Mouse (Mus musculus) B cell, adult 2 months (primary cell): ENCODE results near the gene Myh14.

ENCODE experiments used
- DNase-seq, 2 experiments: peaks; one replicate each; pipeline ENCODE4 v3.0.0; 2022

Gene Myh14

DNA sequence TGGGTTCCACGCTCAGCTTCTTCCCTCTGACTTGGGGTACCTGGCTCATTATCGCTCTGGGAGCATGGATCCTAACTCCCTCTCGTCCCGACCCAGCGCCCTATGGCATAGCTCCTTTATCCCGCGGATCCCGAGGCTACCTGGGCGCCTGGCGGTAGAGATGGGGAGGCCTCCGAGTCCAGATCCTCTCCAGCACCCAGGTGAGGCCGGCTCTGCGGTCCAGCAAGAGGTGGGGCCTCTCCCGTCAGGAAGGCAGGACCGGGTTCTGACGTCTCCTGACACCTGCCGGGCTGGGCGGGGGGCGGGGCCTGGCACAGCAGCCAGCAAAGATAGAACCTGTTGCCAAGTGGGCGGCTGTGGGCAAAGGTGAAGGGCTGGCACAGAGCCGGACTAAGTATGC lies 1.5 kb downstream of the Myh14 start:
- no peak for DNase-seq

DNA sequence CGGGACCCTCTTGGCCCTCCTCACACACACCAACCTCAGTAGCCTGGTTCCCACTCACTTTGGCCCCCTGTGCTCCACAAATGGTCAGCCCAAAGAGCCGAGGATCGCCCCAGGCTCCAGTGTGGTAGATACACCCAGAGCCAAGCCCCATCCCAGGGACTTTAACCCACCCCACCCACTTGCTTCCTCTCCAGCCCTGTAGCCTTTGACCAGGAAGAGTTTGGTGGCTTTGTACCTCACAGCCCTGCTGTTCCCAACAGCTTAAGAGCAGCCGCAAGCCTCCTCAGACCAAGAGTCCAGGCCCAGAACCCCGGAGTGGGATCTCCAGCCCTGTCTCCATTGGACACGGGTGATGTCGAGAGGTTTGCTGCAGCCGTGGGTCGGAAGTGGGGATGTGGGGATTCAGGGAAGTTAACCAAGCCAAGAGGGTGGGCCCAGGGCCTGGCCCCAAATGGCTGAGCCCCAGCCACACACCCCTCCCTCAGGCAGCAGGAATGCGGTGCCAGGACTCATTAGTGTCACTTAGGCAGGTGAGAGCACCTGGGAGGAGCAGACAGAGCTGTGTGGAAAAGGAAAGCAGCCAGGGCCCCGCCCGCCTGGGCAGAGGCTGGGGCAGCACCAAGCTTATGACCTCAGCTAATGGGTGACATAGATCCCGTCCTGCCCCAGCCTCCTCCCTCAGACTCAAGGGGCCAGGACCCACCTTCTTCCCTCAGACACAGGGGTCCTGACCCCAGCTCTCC lies 2.5 kb downstream of the Myh14 start:
- no peak for DNase-seq

GRCm38 (mm10) chr7:44666462-44666861 lies 4.2 kb downstream of the Myh14 start:
- no peak for DNase-seq

- no peak for DNase-seq
Observed at GRCm38 (mm10) chr7:44664731-44665130, 5.9 kb downstream of the Myh14 start.

DNA sequence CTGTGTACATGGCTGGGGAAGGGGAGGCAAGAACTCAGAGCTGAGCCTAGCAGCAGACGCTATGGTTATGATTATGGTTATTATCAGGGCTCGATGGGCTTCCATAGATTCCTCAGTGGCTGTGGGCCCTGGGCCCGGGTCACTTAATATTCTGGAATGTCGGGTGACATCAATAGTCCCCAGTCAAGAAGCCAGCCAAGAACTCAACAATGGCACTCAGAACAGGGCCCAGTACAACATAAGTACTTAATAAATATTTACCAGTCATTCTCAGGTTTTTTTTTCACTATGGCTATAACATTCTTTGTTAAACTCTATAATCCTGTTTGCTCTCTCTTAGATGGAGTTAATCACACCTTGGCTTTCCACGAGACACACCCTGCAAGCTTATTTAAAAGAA lies 7.1 kb downstream of the Myh14 start:
- DNase-seq, result no peak

DNA sequence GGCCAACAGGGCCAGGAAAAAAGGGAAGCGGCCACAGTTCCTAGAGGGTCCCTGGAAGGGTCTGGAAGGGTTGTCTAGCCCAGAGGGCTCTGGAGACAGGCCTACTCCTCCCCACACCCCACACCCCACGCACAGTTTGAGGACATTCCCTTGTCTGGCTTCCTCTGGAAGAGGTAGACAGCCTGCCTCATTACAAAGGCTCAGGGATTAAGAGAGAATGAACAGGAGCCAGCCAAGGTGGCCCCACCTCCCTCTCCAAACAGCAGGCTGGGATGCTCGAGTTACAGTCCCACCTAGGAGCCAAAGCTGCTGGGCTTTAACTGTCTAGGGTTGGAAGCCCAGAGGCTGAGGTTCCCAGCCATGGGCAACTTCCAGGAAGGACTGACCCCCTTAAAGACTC lies 8.1 kb downstream of the Myh14 start:
- no peak for DNase-seq

- no peak for DNase-seq
Observed at GRCm38 (mm10) chr7:44662168-44662567, 8.5 kb downstream of the Myh14 start.

DNA sequence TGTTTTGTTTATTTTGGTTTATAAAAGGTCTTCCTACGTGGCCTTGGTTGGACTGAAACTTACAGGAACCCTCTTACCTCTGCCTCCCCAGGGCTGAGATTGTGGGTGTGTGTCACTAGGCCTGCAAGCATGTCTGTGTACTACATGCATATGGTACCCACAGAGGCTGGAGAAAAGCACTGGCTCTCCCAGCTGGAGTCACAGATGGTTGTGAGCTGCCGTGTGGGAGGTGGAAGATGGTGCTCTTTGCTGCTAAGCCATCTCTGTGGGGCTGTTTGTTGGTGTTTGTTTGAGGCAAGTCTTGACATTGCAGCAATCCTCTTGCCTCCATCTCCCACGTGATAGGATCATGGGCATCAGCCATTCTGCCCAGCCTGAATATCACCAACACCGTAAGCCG lies 9.4 kb downstream of the Myh14 start:
- no peak for DNase-seq

DNA sequence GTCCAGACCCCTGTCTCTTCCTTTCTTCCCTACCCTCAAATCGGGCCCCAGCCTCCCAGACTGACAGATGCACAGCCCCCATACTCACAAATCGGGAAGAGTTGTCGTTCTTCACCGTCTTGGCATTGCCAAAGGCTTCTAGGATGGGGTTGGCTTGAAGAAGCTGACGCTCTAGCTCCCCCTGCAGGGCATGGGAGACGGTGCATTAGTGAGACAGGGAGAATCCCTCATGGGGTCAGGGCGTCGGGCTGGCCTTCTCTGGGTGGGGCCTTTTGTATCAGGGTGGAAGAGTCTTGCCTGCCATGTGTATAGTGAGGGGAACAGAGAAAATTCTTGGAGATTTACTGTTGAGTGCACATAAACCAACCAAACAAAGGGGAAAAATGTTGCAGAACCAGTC lies 15.1 kb downstream of the Myh14 start:
- DNase-seq, result peak; percentile 83 to 85

DNA sequence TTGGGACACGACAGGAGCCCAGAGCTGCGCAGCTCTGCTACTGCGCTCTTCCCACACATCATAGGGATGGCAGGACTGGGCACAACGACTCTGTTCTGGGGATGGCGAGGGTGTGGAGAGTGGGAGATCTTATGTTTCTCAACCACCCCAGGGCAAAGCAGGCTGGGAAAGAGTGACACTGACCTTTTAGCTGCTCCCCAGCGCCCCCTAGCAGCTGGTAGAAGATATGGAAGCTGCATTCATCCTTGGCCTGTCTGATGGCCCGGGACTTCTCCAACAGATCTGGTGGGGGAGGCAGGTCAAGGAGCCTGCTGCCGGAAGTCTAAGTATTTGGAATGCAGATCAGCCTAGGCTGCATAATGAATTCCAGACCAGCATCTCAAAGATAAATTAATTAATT lies 16.9 kb downstream of the Myh14 start:
- DNase-seq, result peak; percentile 69 to 70

GRCm38 (mm10) chr7:44651416-44651815 lies 19.2 kb downstream of the Myh14 start:
- no peak for DNase-seq

DNA sequence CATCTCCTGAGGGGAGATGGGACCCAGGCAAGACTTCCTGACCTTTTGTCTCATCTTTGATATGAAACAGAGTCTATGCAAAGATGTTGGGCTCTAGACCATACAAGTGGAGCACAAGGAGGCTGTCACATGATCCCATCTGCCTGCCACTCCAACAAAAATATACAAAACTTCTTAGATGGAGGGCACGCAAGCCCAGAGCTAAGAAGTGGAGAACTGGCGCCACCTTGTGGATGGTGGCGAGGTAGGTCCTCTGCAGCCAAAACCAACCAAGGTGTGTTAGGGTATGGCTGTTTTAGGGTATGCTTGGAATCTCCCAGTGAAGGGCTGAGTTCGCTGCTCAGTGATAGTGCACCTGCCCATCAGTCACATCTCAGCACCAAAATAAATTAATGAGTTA lies 20.7 kb downstream of the Myh14 start:
- peak; percentile 81 to 82 for DNase-seq

GRCm38 (mm10) chr7:44649094-44649610 lies 21.5 kb downstream of the Myh14 start:
- DNase-seq, result no peak

DNA sequence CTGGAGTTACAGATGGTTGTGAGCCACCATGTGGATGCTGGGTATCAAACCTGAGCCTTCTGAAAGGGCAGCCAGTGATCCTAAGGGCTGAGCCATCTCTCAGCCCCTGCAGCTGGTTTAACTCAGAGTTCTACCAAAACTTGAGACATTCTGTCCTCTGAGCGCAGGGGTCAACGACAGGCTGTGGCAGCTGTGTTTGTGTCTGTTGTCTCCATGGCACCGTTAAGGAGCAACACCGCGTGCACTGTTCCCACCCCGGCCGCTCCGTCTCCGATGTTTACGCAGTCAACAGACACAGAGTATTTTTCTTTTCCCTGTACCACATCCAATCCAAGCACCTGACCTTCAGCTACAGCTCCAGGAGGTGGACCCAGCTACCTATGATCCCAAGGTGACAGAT lies 22.9 kb downstream of the Myh14 start:
- DNase-seq, result peak in 1 of 2 experiments; percentile 17

DNA sequence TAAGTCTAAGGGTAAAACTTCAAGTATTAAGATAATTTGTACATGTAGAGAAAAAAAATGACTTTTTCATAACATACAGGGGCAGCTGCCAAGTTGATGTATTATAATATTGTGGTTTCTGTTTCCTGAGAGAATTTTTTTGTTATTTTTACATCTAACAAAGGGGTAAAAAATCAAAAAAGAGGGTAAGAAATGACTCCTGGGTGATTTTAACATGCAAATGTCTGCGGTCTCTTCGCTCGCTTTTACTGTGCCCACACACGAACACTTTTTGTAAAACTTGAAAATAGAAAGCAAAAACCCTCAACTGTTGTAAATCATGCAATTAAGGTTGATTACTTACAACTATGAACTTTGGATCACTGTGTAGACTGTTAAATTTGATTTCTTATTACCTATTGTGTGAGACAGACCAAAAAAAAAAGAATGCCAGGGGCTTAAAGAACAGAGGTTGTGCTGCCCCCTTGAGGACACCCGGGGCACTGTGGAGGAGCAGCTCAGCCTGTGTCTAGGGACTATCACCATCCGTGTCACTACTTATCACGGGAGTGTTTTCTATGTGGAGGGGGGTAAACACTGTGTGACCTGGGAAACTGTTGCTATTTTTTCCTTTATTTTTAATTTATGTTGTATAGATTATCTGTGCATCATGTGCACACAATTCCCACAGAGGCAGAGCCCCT lies 23.5 kb downstream of the Myh14 start:
- peak; percentile 88 to 91 for DNase-seq

DNA sequence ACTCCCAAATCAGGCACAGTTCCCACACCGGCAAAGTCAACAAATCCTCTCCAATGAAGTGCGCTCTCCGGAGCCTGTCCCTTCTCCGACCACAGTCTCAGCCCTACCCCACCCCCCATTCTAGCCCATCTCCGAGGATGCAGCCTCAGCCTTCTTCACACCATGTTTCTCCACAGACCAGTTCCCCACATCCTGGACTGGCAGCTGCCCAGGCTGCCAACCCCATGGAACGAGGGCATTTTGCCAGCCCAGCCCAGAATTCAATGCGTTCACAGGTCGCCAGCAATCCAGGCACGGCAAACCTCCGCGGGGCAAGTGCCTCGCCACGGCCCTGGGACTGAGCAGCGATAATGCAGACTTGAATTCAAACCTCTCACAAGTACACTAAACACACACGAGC lies 24.7 kb downstream of the Myh14 start:
- no peak for DNase-seq

GRCm38 (mm10) chr7:44645256-44645655 lies 25.4 kb downstream of the Myh14 start:
- DNase-seq, result no peak

GRCm38 (mm10) chr7:44641887-44642286 lies 28.8 kb downstream of the Myh14 start:
- DNase-seq, result peak; percentile 85 to 86

GRCm38 (mm10) chr7:44640843-44641605 lies 29.6 kb downstream of the Myh14 start:
- no peak for DNase-seq

DNA sequence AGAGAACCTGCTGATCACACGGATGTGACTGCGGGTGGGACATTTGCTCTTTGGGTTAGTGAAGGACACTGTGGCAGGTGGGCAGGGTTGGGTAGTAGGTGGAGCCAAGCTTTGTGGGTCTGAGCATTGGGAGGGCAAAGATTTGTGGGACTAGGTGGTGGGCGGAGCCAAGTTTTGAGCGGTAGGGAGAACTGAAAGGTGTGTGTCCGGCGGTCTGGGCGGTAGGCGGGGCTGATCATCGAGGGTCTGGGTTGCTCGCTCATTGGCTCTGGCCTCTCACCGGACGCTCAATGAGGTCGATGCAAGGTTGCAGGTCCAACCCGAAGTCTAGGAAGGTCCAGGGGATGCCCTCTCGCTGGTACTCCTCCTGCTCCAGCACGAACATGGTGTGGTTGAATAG lies 32.0 kb downstream of the Myh14 start:
- DNase-seq, result no peak

DNA sequence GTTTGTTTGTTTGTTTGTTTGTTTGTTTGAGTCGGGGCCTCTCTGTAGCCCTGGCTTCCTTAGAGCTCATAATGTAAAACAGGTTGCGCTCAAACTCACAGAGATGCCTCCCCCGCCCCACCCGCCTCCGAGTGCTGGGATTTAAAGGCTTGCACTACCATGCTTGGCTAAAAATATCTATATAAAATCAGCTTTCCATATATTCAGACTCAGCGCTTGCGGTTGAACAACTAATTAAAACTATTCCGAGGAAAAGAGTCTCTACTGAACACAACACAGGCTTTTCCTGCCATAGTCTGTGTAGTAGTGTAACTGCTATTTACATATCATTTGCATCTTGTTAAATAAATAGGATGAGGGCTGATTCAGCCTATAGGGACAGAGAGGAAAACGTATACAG lies 34.0 kb downstream of the Myh14 start:
- no peak for DNase-seq

DNA sequence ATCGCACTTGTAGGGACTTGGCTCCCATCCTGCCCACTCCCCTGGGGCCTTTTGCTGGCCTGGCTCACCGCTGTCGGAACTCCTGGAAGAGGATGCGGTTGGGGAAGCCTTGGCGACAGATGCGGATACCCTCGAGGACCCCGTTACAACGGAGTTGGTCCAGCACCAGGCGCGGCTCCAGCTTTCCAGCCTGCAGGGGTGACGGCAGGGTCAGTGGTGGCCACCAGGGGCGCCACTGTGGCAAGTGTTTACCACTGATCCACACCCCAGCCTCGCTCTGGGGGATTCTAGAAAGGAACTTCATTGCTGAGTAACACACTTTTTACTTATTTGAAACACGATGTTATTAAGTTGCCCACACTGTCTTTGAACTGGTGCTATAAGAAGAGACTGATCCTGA lies 37.2 kb downstream of the Myh14 start:
- DNase-seq, result peak; percentile 68

DNA sequence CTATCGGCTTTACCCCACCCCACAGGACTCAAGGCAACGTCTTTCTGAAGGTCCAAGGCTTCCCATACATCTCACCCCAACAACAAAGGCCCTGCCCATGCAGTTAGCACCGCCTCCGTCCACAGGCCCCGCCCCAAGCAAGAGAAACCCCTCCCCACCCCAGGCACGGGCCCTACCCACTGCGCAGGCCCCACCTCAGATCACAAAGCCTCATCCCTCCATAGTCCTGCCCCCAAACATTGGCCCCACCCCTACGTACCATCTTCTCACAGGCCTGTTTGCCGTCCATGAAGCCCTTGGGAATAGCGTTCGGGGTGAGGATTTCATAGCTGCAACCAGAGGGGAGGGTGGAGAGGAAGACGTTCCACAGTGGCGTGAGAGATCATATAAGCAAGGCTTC lies 38.0 kb downstream of the Myh14 start:
- no peak for DNase-seq

- no peak for DNase-seq
Observed at GRCm38 (mm10) chr7:44630437-44630836, 40.2 kb downstream of the Myh14 start.
